Mouse (Mus musculus): Measurements from ENCODE around the gene Tbx6. TPM values are rescaled to one million over a fixed set of nuclear protein-coding genes. Genes with fewer than 3 reads are reported as not detected.
"Not testable (repeated sequence)": the region's sequence is repeated elsewhere in the genome, so short reads cannot be mapped to it uniquely, and the experiment has no call there.

The Tbx6 gene
- total RNA-seq, 4 experiments from 2014 or later, result 0.43 to 1.5 (median 1.2) TPM

DNA sequence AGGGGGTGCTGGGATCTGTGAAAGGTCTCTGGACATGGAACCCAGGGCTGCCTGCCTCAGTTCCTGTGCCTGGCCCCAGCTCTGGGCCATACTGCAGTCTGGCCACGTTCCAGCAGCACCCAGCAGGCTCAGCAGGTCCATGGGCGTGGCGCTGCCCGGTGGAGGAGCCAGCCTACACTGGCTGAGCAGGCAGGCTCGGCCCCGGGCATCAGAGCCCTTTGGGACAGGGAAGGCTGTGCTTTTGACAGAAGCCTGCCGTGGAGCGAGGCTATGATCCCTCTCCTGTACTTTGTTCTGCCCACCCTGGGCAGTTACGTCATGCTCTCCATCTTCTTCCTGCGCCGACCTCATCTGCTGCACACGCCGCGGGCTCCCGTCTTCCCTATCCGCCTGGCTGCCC is 15.1 kb upstream of the Tbx6 start, which contains the start of gene Gdpd3:
TSS of gene Gdpd3 (plus strand) at position 134 of the 400 bp plus-strand sequence.
- no peak for DNase-seq (ENCODE audit: low spot score in 2 of 2)

DNA sequence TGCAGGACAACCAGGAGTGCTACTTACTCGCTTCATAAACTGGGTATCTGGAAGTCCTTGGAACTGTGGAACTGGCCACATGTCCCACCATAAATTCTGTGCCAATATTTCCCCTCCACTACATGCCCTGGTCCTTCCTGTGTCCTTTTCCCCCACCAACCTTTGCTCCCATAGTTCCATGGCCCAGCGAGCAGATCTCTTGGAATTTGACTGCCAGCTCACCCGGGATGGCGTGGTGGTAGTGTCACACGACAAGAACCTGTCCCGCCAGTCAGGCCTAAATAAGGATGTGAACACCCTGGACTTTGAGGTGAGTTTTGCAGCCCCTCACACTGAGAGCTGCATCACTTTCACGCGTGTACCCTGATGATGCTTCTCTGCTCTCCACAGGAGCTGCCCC is 14.3 kb upstream of the Tbx6 start:
- no peak for DNase-seq (ENCODE audit: low spot score in 2 of 2)

DNA sequence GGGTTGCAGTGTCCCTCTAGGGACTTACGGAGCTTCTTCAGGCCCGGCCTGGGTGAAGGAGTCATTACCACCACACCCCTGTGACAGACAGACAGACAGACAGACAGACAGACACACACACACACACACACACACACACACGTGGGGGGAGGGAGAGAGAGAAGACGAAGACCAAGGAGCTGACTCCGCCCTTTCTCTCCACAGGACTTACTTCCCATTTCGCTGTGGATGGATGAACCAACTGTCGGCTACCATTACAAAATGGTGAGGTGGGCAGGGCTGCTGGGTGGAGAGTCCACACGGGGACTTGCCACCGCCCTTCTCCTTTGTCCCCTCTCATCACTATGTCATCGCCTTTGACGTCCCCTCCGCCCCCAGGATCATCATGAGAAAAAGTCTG is 10.5 kb upstream of the Tbx6 start:
- no peak for DNase-seq (ENCODE audit: low spot score in 2 of 2)

DNA sequence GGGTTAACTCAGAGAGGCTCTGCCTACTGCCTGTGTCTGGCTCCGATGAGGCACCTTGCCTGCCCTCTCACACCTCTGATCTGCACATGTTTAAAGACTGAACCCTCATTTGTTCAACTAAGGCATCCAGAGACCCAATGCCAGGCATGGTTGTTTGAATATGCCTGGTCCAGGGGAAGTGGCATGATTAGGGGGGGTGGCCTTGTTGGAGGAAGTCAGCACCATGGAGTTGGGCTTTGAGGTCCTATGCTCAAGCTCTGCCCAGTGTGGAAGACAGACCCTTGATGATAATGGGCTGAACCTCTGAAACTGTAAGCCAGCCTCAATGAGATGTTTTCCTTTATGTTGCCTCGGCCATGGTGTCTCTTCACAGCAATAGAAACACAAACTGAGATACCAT is 7.9 kb upstream of the Tbx6 start:
- no peak for DNase-seq (ENCODE audit: low spot score in 2 of 2)

DNA sequence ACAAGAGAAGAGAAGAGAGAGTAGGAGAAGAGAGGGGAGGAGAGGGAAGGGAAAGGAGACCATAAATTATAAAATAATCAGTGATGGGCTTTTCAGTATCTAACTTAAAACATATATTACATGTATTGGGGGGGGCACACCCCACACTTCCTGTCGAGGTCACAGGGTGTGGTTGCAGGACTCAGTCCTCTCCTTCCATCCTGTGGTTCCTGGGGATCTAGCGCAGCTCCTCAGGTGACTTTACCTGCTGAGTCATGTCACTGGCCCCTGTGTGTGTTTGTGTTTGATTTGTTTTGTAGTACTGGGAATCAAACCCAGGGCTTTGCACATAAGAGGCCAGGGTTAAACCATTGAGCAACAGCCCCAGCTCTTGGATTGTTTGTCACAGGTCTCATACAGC is 6.8 kb upstream of the Tbx6 start:
- DNase-seq (ENCODE audit: low spot score in 2 of 2), result no peak

DNA sequence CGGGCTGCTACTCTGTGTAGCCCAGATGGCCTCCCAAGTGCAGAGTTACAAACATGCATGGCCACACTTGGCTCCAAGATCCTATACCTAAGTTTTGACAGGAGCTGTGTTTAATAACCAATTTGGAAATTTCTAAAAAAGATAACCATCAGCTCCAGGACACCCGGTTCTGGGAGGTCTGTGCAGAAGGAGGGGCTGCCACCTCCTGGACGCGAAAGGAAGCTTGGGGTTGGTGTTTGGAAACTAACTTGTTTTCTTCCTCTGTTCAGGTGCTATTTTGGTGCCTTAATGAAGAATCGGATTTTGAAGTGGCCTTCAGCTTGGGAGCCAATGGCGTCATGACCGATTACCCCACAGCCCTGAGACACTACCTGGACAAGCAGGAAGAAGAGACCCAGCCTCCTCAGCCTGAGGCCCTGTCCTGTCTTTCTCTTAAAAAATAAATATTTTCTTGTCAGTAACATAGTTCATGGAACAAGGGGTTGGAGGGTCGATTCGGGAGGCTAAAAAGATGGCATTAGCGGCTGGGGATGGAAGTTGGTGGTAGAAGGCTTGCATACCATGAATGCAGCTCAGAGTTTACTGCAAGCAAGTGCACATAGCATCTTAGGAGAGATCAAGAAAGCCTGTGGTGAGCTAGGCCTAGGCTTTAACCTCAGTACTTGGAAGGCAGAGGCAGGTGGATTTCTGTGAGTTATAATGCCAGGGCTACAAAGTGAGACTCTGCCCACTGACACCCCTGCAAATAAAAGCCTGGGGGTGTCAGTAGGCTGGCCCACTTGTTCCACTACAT is 5.9 kb upstream of the Tbx6 start:
- DNase-seq (ENCODE audit: low spot score in 2 of 2), result no peak

DNA sequence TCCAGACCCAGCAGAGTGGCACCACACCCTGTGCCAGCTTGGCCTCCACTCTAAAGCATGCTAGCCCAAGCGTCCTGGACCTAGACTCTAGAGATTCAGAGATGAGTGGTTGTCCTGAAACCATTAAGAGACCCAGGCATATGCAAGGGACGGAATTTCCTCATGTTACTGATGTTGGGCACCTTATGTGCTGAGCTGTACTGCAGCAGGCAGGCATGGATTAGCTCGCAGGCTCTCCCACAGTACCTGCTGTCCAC is 5.4 kb upstream of the Tbx6 start:
- DNase-seq (ENCODE audit: low spot score in 2 of 2), result no peak

DNA sequence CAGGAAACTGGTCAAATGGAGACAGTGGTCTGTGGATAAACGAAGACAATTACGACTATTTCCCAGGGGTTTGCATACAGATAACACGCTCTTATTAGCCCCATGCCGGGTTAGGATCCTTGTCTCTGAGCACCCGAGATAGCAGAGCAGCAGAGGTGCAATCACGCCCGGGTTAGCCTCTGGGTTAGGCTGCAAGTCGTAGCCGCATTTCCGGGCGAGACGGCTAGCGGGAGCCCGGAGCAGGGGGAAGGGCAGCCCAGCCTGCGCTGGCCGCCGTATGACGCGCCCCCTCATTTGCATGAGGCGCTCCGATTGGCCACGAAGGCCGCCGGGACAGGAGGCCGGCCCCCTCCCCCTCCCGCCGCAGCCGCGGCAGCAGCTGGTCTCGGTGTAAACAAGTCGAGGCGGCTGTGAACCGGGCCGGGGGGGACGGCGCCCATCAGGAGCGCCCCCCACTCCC is 4.7 kb upstream of the Tbx6 start, which contains the start of gene Ypel3:
TSS of gene Ypel3 (plus strand) at position 358 of the 460 bp plus-strand sequence.
- peak; percentile 93 for DNase-seq (ENCODE audit: low spot score in 2 of 2)

DNA sequence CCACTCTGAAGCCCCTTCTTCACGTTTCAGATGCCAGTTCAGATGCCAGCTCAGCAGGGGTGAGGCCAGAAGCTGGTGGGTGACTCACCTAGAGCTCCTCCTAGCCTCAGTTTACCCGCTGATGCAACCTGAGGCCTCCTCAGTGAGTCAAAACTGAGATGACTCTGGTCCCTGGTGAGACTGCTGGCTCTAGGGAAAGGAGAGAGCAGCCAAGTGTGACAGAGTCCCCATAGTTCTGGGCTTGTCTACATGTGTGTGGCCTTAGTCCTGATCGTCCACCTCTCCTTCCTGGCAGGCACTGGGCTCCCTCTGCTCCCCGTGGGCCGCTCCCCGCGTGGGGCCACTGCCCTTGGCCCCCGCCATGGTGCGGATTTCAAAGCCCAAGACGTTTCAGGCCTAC is 3.8 kb upstream of the Tbx6 start:
- no peak for DNase-seq (ENCODE audit: low spot score in 2 of 2)

DNA sequence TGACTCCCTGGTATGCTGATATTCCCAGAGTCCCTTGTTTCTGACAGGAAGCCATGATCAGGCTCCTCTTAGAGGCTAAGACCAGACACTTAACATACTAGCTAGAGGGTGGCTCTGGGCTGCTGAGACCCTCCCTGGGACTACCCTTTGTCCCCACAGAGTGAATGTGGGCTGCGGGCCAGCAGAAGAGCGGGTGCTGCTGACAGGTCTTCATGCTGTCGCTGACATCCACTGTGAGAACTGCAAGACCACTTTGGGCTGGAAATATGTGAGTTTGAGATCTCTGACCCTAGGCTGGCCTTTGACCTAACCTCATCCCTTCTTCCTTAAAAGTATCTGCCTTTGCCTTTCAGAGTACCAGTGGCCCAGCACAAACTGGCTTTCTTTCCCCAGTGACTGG is 3.1 kb upstream of the Tbx6 start:
- DNase-seq (ENCODE audit: low spot score in 2 of 2), result no peak

DNA sequence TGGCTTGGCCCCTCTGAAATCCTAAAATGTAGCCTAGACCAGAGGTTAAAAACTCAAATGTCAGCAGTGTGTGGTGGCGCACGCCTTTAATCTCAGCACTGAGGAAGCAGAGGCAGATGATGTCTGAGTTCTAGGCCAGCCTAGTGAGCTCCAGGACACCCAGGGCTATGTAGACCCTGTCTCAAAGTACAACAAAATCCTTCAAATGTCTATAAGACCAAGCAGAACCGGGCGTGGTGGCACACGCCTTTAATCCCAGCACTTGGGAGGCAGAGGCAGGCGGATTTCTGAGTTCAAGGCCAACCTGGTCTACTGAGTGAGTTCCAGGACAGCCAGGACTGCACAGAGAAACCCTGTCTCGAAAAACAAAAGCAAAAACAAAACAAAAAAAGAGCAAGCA is 2.2 kb upstream of the Tbx6 start:
- not testable (repeated sequence) for DNase-seq (ENCODE audit: low spot score in 2 of 2)

DNA sequence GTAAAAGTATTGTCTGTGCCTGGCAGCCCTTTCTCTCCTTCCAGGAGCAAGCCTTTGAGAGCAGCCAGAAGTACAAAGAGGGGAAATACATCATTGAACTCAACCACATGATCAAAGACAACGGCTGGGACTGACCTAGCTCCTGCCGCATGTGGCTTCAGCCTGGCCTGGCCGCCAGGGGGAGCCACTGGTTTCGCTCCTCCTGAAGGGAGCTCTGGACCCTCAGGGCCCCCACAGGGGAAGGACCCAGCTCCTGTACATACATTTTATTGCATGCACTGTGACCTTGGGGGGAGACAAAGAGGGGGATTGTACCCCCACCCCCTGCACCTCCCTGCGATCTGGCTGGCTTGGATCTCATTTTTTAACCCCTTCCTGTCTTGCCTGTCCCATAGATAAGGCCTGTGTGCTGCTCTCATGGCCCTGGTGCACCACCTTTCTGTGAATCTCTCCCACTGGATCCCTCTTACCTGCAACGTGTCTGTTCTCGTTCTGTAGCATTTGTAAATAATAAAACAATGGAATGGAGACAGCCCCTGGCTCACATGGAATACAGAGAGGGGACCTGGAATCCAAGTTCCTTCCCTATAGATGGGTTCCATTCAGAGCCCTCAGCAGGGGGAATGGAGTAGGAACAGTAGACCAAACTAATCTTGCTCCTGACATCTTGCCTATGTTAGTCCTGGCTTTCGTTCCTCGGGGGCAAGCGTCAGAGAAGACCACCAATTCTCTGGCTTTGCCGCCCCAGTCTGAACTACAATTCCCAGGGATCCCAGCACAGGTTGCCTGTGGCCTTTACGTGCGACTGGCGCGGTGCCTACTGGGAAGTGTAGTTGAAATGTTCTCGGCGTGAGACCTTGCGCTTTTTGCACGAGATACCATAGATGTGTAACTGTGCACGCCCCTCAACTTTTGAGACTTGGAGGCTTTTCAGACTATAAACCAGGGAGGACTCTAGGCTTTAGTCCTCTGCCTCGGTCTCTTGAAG is 1.0 kb upstream of the Tbx6 start:
- peak; percentile 76 to 85 for DNase-seq (ENCODE audit: low spot score in 2 of 2)

DNA sequence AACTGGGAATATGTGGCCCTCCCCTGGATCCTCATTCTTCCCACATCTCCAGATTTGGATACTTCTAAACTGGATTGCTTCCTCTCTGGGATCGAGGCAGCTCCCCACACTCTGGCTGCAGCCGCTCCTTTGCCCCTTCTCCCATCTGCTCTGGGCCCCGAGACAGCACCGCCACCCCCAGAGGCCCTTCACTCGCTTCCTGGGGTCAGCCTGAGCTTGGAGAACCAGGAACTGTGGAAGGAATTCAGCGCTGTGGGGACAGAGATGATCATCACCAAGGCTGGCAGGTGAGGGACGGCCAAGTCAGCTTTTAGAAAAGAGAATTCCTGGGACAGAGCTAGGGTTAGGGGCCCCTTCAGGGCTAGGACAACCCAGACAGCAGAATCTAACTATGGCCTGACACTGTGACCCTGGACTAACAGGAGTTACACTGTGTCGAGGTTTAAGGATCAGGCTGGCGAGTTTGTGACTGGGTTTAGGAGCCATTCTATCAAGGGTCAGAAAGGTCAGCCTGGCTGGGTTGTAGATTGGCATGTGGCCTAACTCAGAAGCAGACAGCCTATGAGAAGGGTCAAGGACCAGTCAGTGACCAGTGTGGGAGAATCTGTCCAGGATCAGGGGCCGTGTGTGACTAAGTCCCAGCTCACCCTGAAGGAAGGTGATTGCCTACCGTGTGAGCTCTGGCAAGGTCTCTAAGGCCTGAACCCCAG is 533 bp downstream of the Tbx6 start:
- DNase-seq (ENCODE audit: low spot score in 2 of 2), result no peak

DNA sequence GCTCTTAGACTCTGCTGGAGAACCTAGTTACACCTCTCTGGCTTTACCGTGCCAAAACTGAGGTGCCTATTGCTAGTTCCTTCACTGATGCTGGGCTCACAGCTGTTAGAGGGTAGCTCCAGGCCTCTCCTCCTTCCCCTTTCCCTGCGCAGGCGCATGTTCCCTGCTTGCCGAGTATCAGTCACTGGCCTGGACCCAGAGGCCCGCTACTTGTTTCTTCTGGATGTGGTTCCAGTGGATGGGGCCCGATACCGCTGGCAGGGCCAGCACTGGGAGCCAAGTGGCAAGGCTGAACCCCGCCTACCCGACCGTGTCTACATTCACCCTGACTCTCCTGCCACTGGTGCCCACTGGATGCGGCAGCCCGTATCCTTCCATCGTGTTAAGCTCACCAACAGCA is 1.4 kb downstream of the Tbx6 start:
- DNase-seq (ENCODE audit: low spot score in 2 of 2), result no peak

DNA sequence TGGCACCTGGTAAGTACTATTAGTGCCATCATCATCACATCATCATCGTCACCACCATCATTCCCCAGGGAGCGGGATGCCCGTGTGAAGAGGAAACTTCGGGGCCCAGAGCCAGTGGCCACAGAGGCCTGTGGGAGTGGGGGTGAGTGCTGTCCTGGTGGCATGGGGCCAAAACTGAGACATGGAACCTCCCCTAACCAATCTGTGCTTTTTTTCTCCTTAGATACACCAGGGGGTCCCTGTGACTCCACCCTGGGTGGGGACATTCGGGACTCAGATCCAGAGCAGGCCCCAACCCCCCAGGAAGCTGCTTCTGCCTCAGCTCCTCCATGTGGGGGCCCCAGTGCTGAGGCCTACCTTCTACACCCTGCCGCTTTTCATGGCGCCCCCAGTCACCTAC is 3.2 kb downstream of the Tbx6 start:
- DNase-seq (ENCODE audit: low spot score in 2 of 2), result no peak

DNA sequence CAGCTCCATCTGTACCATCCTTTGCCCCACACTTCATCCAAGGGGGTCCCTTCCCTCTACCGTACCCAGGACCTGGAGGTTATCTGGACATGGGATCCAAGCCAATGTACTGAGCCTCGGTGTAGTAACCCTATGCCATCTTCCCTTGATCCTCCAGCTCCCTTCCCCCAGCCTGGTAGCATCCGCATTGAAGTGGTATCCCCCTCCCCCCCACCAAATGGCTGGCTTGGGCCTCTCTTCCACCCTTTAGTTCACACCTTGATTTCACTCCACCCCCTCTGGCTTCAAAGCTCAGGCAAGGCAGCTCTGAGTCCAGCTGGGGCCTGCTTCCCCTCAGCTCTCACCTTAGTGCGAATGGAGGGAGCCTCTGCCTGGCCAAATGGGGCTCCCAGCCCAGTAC is 3.8 kb downstream of the Tbx6 start:
- DNase-seq (ENCODE audit: low spot score in 2 of 2), result no peak

DNA sequence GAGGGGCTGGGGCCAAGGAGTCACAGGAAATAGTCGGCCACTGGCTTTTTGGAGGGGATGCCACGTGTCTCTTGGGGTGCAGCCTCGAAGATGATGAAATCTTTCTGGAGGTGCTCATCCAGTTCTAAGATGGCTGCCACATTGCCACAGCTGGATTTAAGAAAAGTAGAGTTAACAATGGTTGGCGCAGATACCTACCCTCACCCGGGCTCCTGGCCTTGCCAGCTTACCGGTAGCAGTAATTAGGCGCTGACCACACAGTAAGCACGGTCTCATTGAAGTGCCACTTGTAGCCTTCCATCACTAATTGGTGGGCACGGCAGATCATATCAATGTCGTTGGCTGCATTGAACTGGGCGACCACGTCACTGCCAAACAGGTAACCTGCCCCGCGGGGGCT is 4.9 kb downstream of the Tbx6 start:
- DNase-seq (ENCODE audit: low spot score in 2 of 2), result no peak

DNA sequence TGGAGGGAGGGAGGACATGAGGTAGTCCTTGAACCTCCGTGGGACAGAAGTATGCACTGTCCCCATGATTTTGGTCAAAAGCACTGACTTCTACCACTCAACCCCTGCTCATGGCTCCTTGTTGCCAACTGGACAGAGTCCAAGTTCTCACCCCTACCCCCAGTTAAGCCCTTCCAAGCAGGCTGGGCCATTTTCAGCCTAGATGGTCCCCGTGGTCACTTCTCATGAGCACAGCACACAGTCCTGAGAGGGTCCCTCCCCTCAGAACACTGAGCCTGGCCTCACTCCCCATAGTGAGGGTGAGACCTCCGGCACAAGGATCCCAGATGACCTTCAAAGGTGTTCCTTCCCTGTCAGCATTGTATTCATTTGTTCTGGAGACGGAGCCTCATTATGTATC is 7.9 kb downstream of the Tbx6 start:
- no peak for DNase-seq (ENCODE audit: low spot score in 2 of 2)

DNA sequence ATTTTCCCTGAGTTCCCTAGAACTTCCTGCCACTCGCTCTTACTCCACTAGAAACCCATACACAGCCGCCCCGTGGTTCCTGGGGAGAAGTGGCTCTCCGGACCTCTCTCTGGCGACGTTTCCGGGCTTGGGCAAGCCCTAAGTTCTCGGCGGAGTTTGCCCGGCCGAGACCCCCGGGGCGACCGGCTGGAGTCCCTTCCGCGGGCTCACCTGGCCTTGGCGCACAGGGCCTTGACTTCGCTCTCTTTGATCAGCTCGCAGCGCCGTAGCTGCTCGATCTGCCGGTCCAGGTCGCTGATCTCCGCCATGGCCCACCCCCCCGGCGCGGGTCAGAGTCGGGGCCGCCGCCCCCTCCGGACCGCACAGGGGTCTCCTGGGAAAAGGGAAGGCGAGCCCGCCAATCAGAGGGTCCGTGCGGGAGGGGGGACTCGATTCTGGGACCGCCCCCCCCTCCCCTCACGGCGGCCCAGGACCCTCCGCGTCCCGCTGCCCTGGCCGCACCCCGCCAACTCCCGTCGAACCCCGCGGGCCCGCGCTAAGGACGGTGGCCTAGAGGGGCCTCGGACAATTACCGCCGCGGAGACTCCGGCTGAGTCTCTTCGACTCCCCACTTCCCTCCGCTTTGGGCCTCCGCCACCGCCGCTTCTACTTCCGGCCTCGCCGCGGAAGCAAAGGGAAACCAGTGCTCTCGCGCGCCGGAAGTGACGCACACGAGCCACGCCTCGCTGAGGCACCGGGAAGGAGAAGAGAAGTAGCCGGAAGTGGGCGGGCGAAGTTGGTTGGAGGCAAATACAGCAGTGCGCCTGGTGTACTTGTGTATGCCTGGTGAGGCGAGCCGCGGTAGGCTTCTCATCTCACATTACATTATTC is 10.8 kb downstream of the Tbx6 start, which contains the start of gene Ppp4c:
TSS of gene Ppp4c (minus strand) at position 646 of the 870 bp plus-strand sequence.
- DNase-seq (ENCODE audit: low spot score in 2 of 2), result peak; percentile 94 to 96

DNA sequence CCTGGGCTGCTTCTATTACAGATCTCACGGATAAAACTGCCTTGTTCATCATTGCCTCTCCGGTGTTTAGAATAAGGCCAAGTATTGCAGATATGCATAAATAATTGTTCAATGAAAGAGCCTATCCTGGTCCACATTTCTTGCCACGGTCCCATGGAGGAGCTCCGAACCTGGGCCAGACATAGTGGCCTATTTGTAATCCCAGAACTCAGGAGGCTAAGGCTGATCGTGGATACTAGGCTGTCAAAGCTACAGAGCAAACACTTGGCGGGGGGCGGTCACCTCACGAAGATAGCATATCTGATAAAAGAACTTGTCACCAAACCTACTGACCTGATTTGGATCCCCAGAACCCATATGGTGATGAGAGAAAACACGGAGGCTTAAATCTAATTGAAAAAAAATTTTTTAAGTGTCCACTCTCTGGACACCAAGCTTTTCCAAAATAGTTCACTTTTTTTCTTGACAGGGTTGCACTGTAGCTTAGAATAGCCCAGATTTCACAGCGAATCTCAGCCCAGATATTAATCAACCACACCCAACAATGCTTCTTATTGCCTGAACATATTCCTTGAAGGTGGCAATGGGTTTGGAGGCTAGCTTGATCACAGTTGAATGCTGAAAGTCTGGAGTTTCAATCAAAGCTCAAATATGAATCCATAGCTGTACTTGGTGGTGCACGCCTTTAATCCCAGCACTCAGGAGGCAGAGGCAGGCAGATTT is 11.6 kb downstream of the Tbx6 start:
- DNase-seq (ENCODE audit: low spot score in 2 of 2), result no peak
